Mouse (Mus musculus): ENCODE results near the gene Mrs2.
"Not testable (repeated sequence)": the region's sequence is repeated elsewhere in the genome, so short reads cannot be mapped to it uniquely, and the experiment has no call there.

- TF ChIP-seq CTCF (conservative IDR thresholded peaks at IDR 0.05; ENCODE audit: low read length); NANOG (IDR thresholded peaks at IDR 0.05; ENCODE audit: borderline replicate concordance, low read length); POU5F1 (IDR thresholded peaks at IDR 0.05; ENCODE audit: borderline replicate concordance, low read length): not testable (repeated sequence)
These were observed 48.4 kb downstream of the Mrs2 start for GRCm38 (mm10) chr13:24971776-24972175.

All from E14TG2a.4 (cell line).